Comparison of ENCODE assay signal across 9 mouse cellular contexts in the genomic region with DNA sequence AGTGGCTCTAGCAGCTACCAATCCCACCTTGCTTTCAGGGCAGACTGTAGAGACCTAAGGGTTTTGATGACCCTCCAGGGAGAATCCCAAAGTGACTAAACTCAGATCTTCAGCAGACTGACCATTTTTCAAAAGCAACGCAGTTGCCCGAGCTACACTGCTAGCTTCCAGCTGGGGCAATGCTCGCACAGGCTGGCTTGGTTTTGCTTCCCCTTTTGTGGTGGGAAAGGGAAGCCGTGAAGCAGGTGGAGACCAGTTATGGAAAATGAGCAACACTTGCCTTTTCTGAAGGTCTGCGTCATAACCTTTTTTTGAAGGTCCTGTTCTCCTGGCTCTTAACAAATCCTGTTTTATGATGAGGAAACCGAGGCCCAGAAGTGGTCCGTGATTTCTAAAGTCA.
DNase-seq lines count a peak whose midpoint lies in the region; ATAC-seq lines count a peak whose summit lies in the region.
"Had no signal": no experiment of that assay in that cellular context is flagged by ENCODE, and none has a peak within 500 bp of the region (broad histone marks: within the 10 kb centered on the region; RNA-seq: fewer than 3 reads in every experiment).

No protein-coding gene starts in this region.

- DNase-seq in layer of hippocampus, adult 9-11 months = peak; percentile 46
- no peak for DNase-seq in layer of hippocampus, postnatal 25 days (ENCODE audit: extremely low spot score in 1 of 2, low spot score in 1 of 2)
- DNase-seq in MEL-GATA-1-ER (ENCODE audit: extremely low read depth, low read depth) = peak; percentile 47
- no peak for DNase-seq in layer of hippocampus, postnatal 36 days
- no peak for DNase-seq in urinary bladder, adult 2 months (ENCODE audit: low spot score)
- DNase-seq: cerebellum, adult 11-12 months had no signal

- peak; percentile 89 for ATAC-seq in granulocyte monocyte progenitor cell, adult 5-6 weeks (replicated peaks; ENCODE audit: poor library complexity, severe bottlenecking)
- peak; percentile 85 for ATAC-seq in monocyte, adult 5-6 weeks (replicated peaks; ENCODE audit: insufficient number of reproducible peaks, low FRiP score, low TSS enrichment, poor library complexity, severe bottlenecking)
- ATAC-seq: intestine, embryonic 16.5 days had no signal

Comparison
In these comparisons a context has a peak if more than half of its experiments do, and no peak if none do; other contexts are left out.
1. DNase-seq: peak in layer of hippocampus, adult 9-11 months (single experiment) and MEL-GATA-1-ER (single experiment); none in layer of hippocampus, postnatal 25 days (0 of 2), layer of hippocampus, postnatal 36 days (0 of 2) and urinary bladder, adult 2 months (single experiment).